Mouse (Mus musculus) monocyte, adult 5-6 weeks (primary cell): ENCODE results near the gene Cdk5r1. TPM values are rescaled to one million over a fixed set of nuclear protein-coding genes. Genes with fewer than 3 reads are reported as not detected.

Experiments
- ATAC-seq: fragments of 153-309, 156-312 bp; replicated peaks from 2 replicates; pipeline ENCODE4 v1.8.0; 2017; ENCODE audit warnings: mild to moderate bottlenecking; ENCODE audit not compliant: low TSS enrichment, insufficient number of reproducible peaks, severe bottlenecking, poor library complexity, low FRiP score
- total RNA-seq: library from RNA; stranded (forward); fragments of 200-1000, 200-491, 200-594 nt; gene quantifications from 3 replicates; pipeline ENCODE4 v1.2.3, GENCODE M21; 2017

The Cdk5r1 gene
- total RNA-seq, 1 experiment from 2014 or later = 2.4 TPM

DNA sequence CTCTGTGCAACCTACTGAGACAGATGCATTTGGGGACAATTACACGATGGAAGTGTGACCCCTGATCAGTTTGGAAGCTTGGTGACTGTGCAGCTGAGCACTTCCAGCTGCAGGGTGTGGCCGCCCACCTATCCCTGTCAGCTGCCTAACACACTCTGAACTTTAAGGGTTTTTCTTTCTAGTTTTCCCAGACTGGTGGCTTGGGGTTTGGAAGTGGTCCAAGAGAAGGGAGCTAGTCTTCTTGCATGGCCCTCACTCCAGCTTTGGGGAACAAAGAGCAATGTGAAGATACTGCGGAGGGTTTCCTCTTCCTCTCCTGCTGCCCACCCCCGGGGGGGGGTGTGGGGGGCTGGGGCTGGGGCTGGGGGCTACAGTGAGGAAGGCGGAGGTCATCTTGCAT is 2.6 kb downstream of the Cdk5r1 start:
- no peak for ATAC-seq

DNA sequence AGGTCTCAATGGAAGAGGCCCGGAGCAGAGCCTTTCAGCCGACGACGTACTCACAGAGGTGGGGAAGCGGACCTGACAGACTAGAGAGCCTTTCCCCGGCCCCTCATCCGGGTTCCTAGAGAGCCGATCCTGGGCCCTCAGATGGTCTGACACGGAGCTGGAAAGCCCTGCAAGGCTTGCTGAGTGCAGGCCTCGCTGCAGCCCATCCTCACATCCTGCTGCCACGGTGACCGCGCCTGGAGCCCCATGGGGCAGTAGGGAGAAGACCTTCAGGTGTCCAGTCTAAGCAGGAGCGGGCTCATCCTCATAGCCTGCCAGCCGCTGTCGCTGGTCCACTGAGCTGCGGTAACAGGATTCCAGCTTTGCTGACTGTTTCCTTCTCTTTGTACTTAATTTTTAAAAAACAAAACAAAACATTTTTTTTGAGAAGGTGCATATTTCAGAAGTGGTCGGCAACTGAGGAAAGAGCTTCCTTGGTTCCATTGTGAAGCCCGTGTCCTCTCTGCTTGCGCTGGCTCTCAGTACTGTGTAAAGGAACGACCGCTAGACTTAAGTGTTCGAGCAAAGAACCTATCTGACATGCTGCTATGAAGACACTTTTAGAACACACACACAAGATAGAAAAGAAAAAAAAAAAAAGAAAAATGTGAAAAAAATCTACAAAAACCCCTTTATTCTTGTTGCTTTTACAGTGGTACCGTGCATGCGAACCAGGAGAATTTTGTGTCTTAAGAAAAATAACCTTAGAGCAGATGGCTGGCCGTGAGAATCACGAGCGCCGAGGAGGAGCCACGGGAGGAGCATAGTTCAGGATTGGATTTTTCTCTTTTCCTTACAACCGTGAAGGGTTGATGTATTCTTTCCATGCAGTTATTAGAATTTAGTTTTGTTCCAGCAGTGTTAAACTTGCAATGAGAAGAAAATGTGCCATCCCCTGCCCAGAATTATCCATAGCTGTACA is 3.4 kb downstream of the Cdk5r1 start:
- ATAC-seq = no peak

- no peak for ATAC-seq
Observed at GRCm38 (mm10) chr11:80481409-80482050, 4.7 kb downstream of the Cdk5r1 start.

GRCm38 (mm10) chr11:80482347-80482746 is 5.5 kb downstream of the Cdk5r1 start:
- ATAC-seq = no peak

- no peak for ATAC-seq
Observed at GRCm38 (mm10) chr11:80482921-80483320, 6.1 kb downstream of the Cdk5r1 start.

- no peak for ATAC-seq
Observed at GRCm38 (mm10) chr11:80483536-80484067, 6.8 kb downstream of the Cdk5r1 start.

DNA sequence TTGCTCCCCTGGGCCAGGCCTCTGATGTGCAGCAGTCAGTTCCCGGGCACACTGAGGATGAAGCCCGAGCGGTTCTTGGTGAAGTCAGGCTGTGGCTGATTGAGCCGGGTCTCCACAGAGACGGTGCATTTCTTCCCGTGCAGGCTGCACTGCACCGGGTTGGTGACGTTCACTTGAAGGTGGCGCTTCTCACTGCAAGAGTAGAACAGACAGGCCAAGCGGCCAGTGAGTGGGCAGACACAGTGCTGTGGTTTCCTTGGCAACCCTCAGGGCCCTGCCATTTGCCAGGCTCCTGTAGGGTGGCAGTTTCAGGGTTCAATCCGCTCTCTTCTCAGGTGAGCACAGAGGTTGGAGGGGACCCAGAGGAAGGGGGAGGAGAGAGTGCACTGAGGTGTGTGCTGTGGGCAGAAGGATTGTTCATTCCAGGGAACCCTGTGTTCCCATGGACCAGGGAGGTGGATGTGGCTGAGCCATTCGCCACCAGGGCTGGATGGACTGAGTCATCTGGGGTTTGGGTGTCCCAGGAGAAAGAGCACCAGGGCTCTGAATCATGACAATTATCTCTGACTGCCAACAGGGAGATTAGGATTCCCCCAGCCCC is 7.5 kb downstream of the Cdk5r1 start:
- no peak for ATAC-seq

- no peak for ATAC-seq
Observed at GRCm38 (mm10) chr11:80485120-80485551, 8.3 kb downstream of the Cdk5r1 start.

DNA sequence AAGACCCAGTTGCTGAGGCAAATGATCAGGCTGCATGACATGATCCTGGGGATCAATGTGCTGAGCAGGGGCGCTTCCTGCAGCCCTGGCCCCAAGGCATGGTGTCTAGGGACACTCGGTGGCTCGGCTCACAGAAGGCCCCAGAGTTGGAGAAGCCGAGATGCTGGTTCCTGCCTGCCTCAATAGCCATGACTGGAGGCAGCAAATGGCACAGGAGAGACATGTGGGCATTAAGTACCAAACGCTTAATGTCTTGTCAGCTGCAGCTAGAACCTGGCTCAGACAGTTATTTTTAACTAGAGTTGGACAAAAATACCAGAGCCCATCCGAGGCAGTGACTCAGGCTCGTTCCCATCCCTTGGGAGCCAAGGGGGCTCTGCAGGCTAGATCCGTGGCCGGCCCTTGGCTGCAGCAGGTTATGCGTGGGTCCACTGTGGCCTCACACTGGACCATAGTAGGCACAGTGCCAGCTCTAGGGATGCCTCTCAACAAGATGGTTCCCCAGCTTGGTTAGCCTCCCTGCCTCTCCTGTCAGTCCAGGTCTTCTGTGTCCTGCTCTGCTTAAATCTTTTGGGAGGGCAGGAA is 8.9 kb downstream of the Cdk5r1 start:
- no peak for ATAC-seq

DNA sequence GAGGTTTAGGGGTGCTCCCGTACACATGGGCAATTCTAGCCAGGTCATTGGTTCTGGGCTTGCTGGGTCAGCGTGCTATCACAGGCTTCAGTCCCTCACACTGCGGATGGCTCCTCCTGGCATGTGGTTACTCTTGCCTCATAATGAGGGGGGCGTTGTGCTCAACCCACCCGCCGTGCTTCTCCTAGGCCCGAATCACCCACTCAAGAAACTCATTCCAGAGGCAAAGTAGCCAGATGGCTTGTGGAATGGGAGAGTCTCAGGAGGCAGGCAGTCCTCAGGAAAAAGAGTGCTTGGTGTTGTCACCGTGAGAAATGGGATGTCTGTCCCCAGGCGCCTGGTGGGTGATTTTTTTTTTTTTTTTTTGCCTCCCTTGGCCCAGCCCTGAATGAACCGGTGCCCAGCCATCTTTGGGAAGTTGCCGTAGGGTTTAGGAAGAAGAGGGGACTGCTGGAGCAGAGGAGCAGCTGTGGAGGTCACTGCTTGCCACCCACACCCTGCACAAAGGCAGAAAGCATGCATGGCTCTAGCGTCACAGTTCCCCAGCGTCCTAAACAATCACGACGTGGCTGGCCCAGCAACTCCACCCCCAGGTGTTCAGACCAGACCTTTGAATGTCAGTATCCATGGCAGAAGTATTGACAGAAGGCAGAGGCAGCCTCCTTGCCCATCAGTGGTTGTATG is 11.2 kb downstream of the Cdk5r1 start:
- no peak for ATAC-seq

DNA sequence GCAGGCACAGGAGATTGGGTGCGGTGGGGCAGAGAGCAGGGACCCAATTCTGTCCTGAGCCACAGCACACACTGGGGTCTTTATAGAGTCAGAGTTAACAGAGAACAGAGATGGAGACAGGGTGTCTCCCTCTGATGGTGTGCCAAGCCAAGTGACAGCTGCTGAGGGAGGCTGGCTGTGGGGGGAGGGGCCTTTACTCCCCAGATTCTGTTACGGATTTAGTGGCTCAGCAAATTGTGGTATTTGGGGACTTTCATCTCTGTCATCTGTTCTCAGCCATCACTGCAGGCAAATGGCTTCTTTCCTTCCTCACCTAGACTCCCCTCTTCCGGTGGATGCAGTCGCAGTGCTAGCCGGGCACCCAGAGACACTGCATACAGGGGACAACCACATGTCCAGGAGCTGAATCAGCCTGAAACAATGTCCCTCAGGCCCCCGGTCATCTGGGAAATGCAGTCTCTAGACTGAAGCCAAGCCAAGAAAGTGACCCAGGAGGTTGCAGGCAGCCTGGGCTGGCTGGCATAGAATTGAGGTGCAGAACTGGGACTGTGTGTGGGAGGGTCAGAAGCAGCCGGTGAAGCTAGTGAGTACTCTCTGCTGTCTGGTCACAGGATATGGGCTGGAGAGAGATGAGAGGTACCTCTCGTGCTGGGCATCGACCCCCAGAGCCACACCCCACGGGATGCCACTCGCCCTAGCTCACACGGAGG is 12.5 kb downstream of the Cdk5r1 start:
- no peak for ATAC-seq

DNA sequence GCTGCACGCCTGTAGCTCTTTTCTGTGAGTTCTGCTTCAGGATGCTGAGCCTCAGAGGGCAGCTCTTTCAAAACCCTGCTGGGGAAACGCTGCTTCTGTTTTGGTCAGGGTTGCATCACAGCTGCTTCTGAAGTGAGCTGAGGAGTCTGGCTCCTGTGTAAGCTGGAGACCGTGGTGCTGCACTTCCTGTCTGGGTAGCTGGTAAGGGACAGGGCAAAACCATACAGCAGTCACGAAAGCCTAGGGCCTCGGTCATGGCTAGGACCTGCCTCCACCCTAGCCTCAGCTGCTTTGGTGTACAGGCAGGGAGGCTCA is 13.0 kb downstream of the Cdk5r1 start:
- peak; percentile 71 for ATAC-seq

DNA sequence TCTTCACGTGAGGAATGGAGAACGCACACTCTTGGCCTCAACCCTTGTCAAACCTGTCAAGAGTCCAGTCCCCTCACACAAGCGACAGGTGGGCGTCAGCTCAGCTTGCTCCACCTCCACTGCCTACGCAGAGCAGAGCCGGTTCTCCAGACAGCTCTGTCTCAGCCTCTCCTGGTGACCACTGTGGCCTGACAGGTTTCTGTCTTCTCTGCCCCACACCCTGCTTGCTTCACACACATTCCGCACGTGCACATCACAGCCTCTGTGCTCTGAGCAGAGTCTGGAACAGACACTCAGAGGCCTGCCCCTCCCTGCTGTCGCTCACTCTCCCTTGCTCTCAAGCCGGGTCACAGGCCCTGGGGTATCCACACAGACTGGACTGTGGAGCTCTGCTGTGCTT is 14.0 kb downstream of the Cdk5r1 start:
- no peak for ATAC-seq

DNA sequence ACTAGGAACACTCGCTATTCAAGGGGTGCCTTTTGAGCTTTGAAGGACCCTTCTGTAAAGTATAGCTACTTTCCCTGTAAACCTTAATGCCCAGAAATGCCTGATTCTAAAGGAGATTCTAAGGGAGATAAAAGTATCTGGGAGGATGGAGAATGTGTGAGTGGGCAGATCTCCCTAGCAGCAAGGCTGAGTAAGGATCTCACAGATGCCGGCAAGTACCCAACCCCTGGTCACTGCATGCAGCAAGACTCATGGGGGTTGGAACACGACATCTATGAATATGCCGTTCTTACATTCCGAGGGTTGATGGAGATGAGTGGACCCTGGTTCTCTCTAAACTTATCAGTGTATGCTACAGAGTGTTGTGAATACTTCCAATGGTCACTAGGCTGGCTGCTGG is 16.4 kb downstream of the Cdk5r1 start:
- no peak for ATAC-seq

DNA sequence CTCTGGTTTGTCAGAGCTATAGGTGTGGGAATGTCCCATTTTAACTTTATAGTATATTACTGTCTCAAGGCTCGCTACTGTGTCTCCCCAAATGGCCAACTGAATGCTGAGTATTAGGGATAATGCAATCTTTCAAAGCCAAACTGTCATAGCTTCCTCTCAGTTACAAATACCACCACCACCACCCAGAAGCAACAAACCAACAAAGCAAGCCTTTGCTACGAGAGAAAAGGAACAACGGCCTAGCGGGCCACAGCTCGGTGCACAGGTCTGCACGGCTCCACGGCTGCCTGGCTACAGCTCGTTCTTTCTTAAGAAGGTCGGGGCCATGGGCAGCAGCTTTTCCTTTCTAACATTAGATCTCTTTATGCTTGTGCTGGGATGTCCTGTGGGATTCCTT is 18.0 kb downstream of the Cdk5r1 start:
- ATAC-seq = no peak

DNA sequence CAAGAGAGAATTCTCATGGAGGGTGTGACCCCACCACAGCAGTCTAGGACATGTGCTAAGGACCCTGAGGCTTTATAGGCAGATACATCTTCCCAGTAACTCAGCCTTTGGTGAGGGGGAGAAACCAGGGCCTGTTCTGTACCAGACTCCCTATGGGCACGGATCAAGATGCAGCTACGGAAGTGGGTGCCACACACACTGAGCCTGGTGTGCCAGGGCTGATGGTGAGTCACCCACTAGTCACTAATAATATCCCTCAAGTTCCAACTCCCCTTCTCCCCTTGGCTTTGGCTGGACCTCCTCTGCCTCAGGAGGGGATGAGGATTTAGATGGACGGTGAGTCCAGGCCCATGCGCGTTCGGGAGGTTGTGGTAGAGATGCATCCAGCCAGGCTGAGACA is 19.1 kb downstream of the Cdk5r1 start:
- no peak for ATAC-seq

DNA sequence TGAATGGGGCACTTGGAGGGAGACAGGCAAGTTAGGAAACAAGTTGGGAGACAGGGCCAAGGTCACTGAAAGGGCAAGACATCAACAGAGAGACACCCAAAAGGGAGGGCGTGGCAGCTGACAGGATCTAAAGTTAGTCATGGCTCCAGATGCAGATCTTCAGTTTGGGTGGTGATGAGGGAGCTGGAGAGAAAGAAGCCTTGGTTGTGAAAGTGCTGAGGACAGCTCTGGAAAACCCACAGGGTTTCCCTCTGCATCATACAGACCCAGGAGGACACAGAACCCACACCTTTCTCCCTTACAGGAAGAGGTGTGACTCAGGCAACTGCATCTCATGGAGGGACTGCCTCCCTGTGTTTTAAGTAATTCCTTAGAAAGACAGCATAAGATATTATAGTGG is 19.8 kb downstream of the Cdk5r1 start:
- ATAC-seq = no peak

- no peak for ATAC-seq
Observed at GRCm38 (mm10) chr11:80497225-80497919, 20.5 kb downstream of the Cdk5r1 start.
